Mouse (Mus musculus): ENCODE results near the gene Smc3. TPM values are rescaled to one million over a fixed set of nuclear protein-coding genes. Genes with fewer than 3 reads are reported as not detected.

The Smc3 gene
- polyA plus RNA-seq, 1 experiment from 2014 or later = 77.0 TPM

Other genes starting within 250 kb of the Smc3 start
- 6.6 TPM in 1 of 2 replicates, not detected in the other for gene Gm10197, start 228.6 kb upstream of the Smc3 start, polyA plus RNA-seq (2016; fragmentation: Nextera tagmentation; extraction: Ambion mirVana)
- 41.2 and 43.8 TPM in 2 replicates for gene Smndc1, start 209.8 kb upstream of the Smc3 start, polyA plus RNA-seq (2016; fragmentation: Nextera tagmentation; extraction: Ambion mirVana)
- gene Dusp5, start 71.3 kb upstream of the Smc3 start, polyA plus RNA-seq (2016; fragmentation: Nextera tagmentation; extraction: Ambion mirVana) = 6.4 and 8.9 TPM in 2 replicates
- gene Nutf2-ps1, start 11.3 kb upstream of the Smc3 start, polyA plus RNA-seq (2016; fragmentation: Nextera tagmentation; extraction: Ambion mirVana) = 549 and 585 TPM in 2 replicates
- 0.73 and 1.9 TPM in 2 replicates for gene Rbm20, start 76.9 kb downstream of the Smc3 start, polyA plus RNA-seq (2016; fragmentation: Nextera tagmentation; extraction: Ambion mirVana)